Mouse (Mus musculus) NIH3T3 (cell line): ENCODE measurements at regions not wholly inside any gene's neighbourhood (a gene's known extent, or its start where the extent isn't known, plus 50 kb on each side); places are given as distances from the start of the nearest gene placed in this dataset.
"Not testable (repeated sequence)": the region's sequence is repeated elsewhere in the genome, so short reads cannot be mapped to it uniquely, and the experiment has no call there.

Source experiments
- DNase-seq: peaks from one replicate; pipeline ENCODE4 v3.0.0-alpha.2; 2012; ENCODE audit warnings: low read depth

DNA sequence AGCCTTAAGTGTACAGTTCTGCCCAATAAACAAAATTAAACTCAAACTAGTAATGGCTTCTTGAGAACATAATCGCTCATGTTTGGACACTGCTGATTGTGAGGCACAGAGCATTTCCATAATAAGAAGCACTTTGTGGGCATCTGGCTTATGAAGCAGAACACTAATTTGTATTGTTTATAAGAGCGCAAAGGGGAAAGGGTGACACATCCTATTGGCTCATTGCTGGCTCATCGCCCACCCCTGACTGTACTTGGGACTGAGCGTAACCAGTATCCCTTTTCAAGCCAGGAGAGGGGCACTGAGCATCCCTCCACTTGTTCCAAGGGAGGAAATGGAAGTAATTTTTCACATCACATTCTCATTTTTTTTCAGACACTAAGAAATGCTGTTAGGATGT lies 288.0 kb downstream of the Sfmbt2 start:
- DNase-seq = peak; percentile 24

DNA sequence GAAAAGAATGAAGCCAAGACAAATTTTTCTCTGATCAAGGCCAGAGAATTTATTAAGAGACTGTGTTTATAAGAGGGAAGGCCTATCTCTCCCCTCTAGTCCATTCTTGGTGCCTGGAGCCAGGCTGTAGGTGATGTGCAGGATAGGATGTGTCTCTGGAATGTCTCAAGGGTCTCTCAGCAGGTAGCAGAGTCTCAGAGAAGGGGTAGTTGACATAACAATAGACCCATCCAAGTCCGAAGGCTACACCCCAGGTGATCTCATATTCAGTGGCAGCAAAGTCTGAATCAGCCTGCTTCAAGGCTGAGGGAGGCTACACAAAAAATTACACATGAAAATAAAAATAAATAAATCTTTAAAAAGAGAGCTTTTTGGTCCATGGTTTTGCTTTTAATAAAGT lies 297.6 kb downstream of the Sfmbt2 start:
- not testable (repeated sequence) for DNase-seq

- no peak for DNase-seq
Measured at GRCm38 (mm10) chr2:10670423-10671298, 300.4 kb downstream of the Sfmbt2 start.

- no peak for DNase-seq
Measured at GRCm38 (mm10) chr2:10671299-10671632, 301.0 kb downstream of the Sfmbt2 start.

GRCm38 (mm10) chr2:10672196-10672595 lies 301.9 kb downstream of the Sfmbt2 start:
- DNase-seq = no peak

- peak; percentile 7 for DNase-seq
Measured at GRCm38 (mm10) chr2:10674738-10675349, 304.5 kb downstream of the Sfmbt2 start.

- DNase-seq = no peak
Measured at GRCm38 (mm10) chr2:10701459-10701858, 331.1 kb downstream of the Sfmbt2 start.

GRCm38 (mm10) chr2:10718366-10718765 lies 348.1 kb downstream of the Sfmbt2 start:
- DNase-seq = no peak

DNA sequence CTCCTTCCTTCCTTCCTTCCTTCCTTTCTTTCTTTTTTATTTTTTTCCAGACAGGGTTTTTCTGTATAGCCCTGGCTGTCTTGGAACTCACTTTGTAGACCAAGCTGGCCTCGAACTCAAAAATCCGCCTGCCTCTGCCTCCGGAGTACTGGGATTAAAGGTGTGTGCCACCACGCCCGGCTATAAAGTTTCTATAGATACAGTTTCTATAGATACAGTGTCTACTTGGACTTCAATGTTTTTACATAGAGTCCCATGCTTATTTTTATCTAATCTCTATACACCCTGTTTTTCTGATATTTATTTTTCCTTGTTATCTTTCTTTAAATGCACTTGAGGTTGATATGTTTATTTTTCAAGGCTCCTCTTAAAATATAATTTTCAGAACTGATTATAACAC lies 364.0 kb downstream of the Sfmbt2 start:
- not testable (repeated sequence) for DNase-seq

- DNase-seq = no peak
Measured at GRCm38 (mm10) chr2:10736696-10737457, 366.6 kb downstream of the Sfmbt2 start.

GRCm38 (mm10) chr2:10737458-10737775 lies 367.1 kb downstream of the Sfmbt2 start:
- DNase-seq = no peak

- no peak for DNase-seq
Measured at GRCm38 (mm10) chr2:10745127-10745526, 374.8 kb downstream of the Sfmbt2 start.

DNA sequence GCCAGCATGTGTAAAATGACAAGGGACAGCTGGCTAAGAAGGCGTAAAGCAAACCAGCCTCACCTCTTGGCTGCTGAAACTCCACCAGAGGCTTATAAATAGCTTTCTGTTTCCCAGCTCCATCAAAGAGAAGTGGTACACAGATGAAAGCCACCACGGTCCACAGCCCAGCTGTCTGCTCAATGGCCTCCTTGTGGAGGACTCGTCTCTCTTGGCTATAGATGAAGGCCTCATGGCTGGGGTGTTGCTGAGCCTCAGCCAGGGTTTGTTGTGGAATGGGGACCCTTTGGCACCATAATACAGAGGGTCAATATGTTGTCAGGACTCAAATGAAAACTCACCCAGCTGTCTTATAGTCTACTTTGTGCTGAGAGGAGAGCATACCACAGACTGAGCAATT lies 385.1 kb downstream of the Sfmbt2 start:
- DNase-seq = no peak

GRCm38 (mm10) chr2:10757202-10757840 lies 387.0 kb downstream of the Sfmbt2 start:
- no peak for DNase-seq

GRCm38 (mm10) chr2:10757886-10758285 lies 387.6 kb downstream of the Sfmbt2 start:
- DNase-seq = no peak

- DNase-seq = no peak
Measured at GRCm38 (mm10) chr2:10762236-10762635, 391.9 kb downstream of the Sfmbt2 start.

GRCm38 (mm10) chr2:10783071-10783470 lies 388.8 kb upstream of the Prkcq start:
- peak; percentile 50 for DNase-seq

DNA sequence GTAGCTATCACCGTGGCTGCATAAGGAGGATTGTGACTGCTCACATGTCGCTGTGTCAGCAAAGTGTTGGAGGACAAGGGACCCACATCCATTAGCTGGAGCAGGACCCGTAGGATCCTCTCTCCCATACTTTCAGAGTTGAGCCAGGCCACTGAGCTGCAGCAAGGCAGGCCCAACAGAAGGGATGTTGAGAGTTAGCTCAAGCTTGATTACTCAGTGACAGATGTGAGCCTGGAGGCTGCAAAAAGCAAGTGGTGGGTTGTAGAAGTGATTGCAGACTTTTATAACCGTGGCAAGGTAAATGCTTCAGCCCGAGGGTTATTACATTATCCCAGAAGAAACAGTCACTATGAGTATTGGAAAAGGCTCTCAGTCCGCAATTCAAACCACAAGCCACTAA lies 388.3 kb upstream of the Prkcq start:
- DNase-seq = no peak

- DNase-seq = no peak
Measured at GRCm38 (mm10) chr2:10784266-10784665, 387.6 kb upstream of the Prkcq start.

GRCm38 (mm10) chr2:10785156-10785555 lies 386.8 kb upstream of the Prkcq start:
- peak; percentile 62 for DNase-seq

DNA sequence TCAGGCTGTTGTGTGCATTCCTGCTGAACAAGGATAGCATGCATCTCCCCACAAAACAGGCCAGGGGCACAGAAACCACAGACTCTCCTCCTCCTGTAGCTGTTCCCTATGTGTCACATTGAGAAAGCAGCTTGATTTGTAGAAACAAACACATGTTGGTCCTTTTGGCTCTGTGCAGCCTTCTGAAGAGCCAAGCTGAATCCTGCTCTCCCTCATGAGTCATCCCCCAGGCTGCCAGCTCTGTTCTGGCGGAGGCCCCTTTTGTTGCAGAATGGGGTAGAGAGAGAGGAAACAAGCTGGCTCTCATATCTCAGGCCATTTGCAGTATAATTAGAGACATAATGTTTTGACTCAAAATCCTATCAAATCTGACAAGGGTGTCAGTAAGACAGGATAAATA lies 383.4 kb upstream of the Prkcq start:
- peak; percentile 81 for DNase-seq

DNA sequence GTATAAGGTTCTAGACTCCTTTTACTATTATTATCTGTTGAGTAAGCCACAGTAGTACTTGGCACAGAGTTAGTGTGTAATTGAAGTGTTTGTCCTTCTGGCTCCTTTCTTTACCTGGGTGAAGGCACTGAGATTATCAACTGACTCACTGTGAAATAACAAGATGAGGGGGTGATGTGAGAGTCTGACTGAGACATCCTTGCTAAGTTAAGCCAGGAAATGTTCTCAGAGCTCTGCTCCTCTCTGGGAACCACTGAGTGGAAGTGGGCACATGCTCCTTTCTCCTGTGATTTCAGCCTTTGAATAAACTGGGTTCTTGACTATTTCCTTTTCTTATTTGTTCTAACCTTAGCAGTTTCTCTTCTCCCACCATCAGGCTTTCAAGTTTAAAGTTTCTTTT lies 380.7 kb upstream of the Prkcq start:
- no peak for DNase-seq

- no peak for DNase-seq
Measured at GRCm38 (mm10) chr2:10816374-10816773, 355.5 kb upstream of the Prkcq start.
